In genomic region chr7:48958528-48959315, GRCm38 (mm10) we compare ENCODE assay signal across 8 mouse cellular contexts. TPM values are rescaled to one million over a fixed set of nuclear protein-coding genes. Genes with fewer than 3 reads are reported as not detected.
DNase-seq lines count a peak whose midpoint lies in the region; ATAC-seq and TF ChIP-seq lines count a peak whose summit lies in the region.

No protein-coding gene starts in this region.

- TF ChIP-seq CTCF in Patski (IDR thresholded peaks at IDR 0.05) = no peak

- peak; percentile 75 for ATAC-seq in Patski
- ATAC-seq in inflammation-experienced regulatory T-cells, adult 6 months = peak; percentile 80

- POLR2A ChIA-PET in Patski (lab: Charles Lee) = no interaction called here

- in situ Hi-C loops in Patski (cut with MboI; ENCODE audit: low pct_unique_long_range_greater_than_20kb) = no loop called here

- CTCF ChIA-PET in Patski (lab: Charles Lee) = interaction anchor here (1.0 kb wide), 1 partner anchor 24 kb away, joined by 3 read pairs; no protein-coding TSS in a partner anchor

- no peak for DNase-seq in Patski (ENCODE audit: low read depth, low spot score)
- peak; percentile 95 to 97 for DNase-seq in cerebellum, postnatal 10 days
- peak; percentile 84 to 89 for DNase-seq in frontal cortex, postnatal 10 days (ENCODE audit: low spot score in 2 of 2)
- DNase-seq in left cerebral cortex, adult 18-20 months (ENCODE audit: low spot score in 2 of 2) = peak; percentile 85 to 88
- DNase-seq in lung, postnatal 4 days = peak; percentile 69 to 78
- DNase-seq in right cerebral cortex, adult 18-20 months = peak; percentile 91
- no peak for DNase-seq in MN1 (ENCODE audit: low spot score)

- H3K27me3 ChIP-seq in Patski = peaks cover 10% of the 10 kb centered on the region

RNA-seq across cellular contexts. Expression of gene Nav2, which starts 50.2 kb away (rescaled TPM):
- 13.3 TPM for polyA plus RNA-seq in Patski (2021)
- 10 to 100 TPM; 27.1 to 51.3 (median 35.8) TPM for polyA plus RNA-seq in inflammation-experienced regulatory T-cells, adult 6 months (2017; shearing (Covaris generic))
- 10 to 100 TPM; 71.1 to 81.0 TPM for total RNA-seq in left cerebral cortex, adult 18-20 months (2021)

Comparison
In these comparisons a context has a peak if more than half of its experiments do, and no peak if none do; other contexts are left out.
1. DNase-seq: peak in cerebellum, postnatal 10 days (2 of 2), frontal cortex, postnatal 10 days (2 of 2), left cerebral cortex, adult 18-20 months (2 of 2), lung, postnatal 4 days (2 of 2) and right cerebral cortex, adult 18-20 months (single experiment); none in Patski (single experiment) and MN1 (single experiment).